Mouse (Mus musculus): ENCODE measurements at regions not wholly inside any gene's neighbourhood (a gene's known extent, or its start where the extent isn't known, plus 50 kb on each side); places are given as distances from the start of the nearest gene placed in this dataset.

- TF ChIP-seq CTCF (IDR thresholded peaks at IDR 0.05; ENCODE audit: extremely low read depth, insufficient read length, insufficient replicate concordance, low read depth, low read length) (no peak), POLR2A (IDR thresholded peaks at IDR 0.05; ENCODE audit: low read depth, low read length) (no peak)
Measured at GRCm38 (mm10) chr1:46985978-46986377, 93.3 kb upstream of the Slc39a10 start.
